Mouse (Mus musculus): ENCODE results near the gene Ccr5. TPM values are rescaled to one million over a fixed set of nuclear protein-coding genes. Genes with fewer than 3 reads are reported as not detected.
"Not testable (repeated sequence)": the region's sequence is repeated elsewhere in the genome, so short reads cannot be mapped to it uniquely, and the experiment has no call there.

Gene Ccr5
- polyA plus RNA-seq, 1 experiment from 2014 or later = 0.57 TPM

GRCm38 (mm10) chr9:124128379-124128778 lies 7.0 kb downstream of the Ccr5 start:
- Histone ChIP-seq H3K4me3 (ENCODE audit: low read depth, low read length) (no peak overlapping the region), H3K36me3 (ENCODE audit: control insufficient read depth, insufficient read depth, low read length) (no peaks in the 10 kb centered on the region), H3K27ac (ENCODE audit: low read length) (no peak overlapping the region), H3K4me1 (ENCODE audit: control insufficient read depth, insufficient read depth, low read length) (no peaks in the 10 kb centered on the region), H3K9me3 (replicated peaks; ENCODE audit: control insufficient read depth, low read length, poor library complexity, severe bottlenecking) (no peaks in the 10 kb centered on the region), H3K9ac (ENCODE audit: low read depth, low read length) (no peak overlapping the region), H3K4me2 (ENCODE audit: low read length) (no peak overlapping the region), H3K27me3 (ENCODE audit: control insufficient read depth, insufficient read depth, low read depth, low read length) (no peaks in the 10 kb centered on the region)
- ATAC-seq = 0 out of 2 replicates have a peak, but pooled peaks have one; percentile 42
- WGBS = 5% methylated on average over 1 of the region's 1 CpGs

- H3K27me3 ChIP-seq (ENCODE audit: control insufficient read depth, insufficient read depth, low read depth, low read length); ATAC-seq; H3K4me2 ChIP-seq (ENCODE audit: low read length); H3K9ac ChIP-seq (ENCODE audit: low read depth, low read length); H3K4me3 ChIP-seq (ENCODE audit: low read depth, low read length); H3K36me3 ChIP-seq (ENCODE audit: control insufficient read depth, insufficient read depth, low read length); H3K4me1 ChIP-seq (ENCODE audit: control insufficient read depth, insufficient read depth, low read length); H3K9me3 ChIP-seq (replicated peaks; ENCODE audit: control insufficient read depth, low read length, poor library complexity, severe bottlenecking); H3K27ac ChIP-seq (ENCODE audit: low read length): not testable (repeated sequence)
- WGBS = 86% methylated on average over 2 of the region's 2 CpGs
Measured at GRCm38 (mm10) chr9:124132899-124133298, 11.6 kb downstream of the Ccr5 start.

GRCm38 (mm10) chr9:124134919-124135318 lies 13.6 kb downstream of the Ccr5 start:
- H3K9me3 ChIP-seq (replicated peaks; ENCODE audit: control insufficient read depth, low read length, poor library complexity, severe bottlenecking); H3K36me3 ChIP-seq (ENCODE audit: control insufficient read depth, insufficient read depth, low read length); H3K4me3 ChIP-seq (ENCODE audit: low read depth, low read length); H3K27me3 ChIP-seq (ENCODE audit: control insufficient read depth, insufficient read depth, low read depth, low read length); H3K4me2 ChIP-seq (ENCODE audit: low read length); H3K4me1 ChIP-seq (ENCODE audit: control insufficient read depth, insufficient read depth, low read length); H3K27ac ChIP-seq (ENCODE audit: low read length); ATAC-seq; H3K9ac ChIP-seq (ENCODE audit: low read depth, low read length): not testable (repeated sequence)
- 85% methylated on average over 1 of the region's 1 CpGs for WGBS

- Histone ChIP-seq H3K9ac (ENCODE audit: low read depth, low read length) (no peak overlapping the region), H3K4me3 (ENCODE audit: low read depth, low read length) (no peak overlapping the region), H3K27me3 (ENCODE audit: control insufficient read depth, insufficient read depth, low read depth, low read length) (no peaks in the 10 kb centered on the region), H3K4me2 (ENCODE audit: low read length) (no peak overlapping the region), H3K27ac (ENCODE audit: low read length) (no peak overlapping the region), H3K36me3 (ENCODE audit: control insufficient read depth, insufficient read depth, low read length) (no peaks in the 10 kb centered on the region), H3K4me1 (ENCODE audit: control insufficient read depth, insufficient read depth, low read length) (no peaks in the 10 kb centered on the region), H3K9me3 (replicated peaks; ENCODE audit: control insufficient read depth, low read length, poor library complexity, severe bottlenecking) (no peaks in the 10 kb centered on the region)
- no peak for ATAC-seq
- 82% methylated on average over 11 of the region's 11 CpGs for WGBS
Measured at GRCm38 (mm10) chr9:124137619-124138018, 16.3 kb downstream of the Ccr5 start.

GRCm38 (mm10) chr9:124138055-124138775 lies 16.9 kb downstream of the Ccr5 start:
- WGBS = 47% methylated on average over 4 of the region's 4 CpGs

GRCm38 (mm10) chr9:124143678-124144077 lies 22.3 kb downstream of the Ccr5 start:
- ATAC-seq = no peak
- 85% methylated on average over 1 of the region's 1 CpGs for WGBS
- H3K36me3 ChIP-seq (ENCODE audit: control insufficient read depth, insufficient read depth, low read length) = no peaks in the 10 kb centered on the region

More at GRCm38 (mm10) chr9:124138055-124138775, 16.9 kb downstream of the Ccr5 start:
- no peaks in the 10 kb centered on the region for H3K9me3 ChIP-seq (replicated peaks; ENCODE audit: control insufficient read depth, low read length, poor library complexity, severe bottlenecking)
- H3K36me3 ChIP-seq (ENCODE audit: control insufficient read depth, insufficient read depth, low read length) = no peaks in the 10 kb centered on the region
- no peak overlapping the region for H3K4me2 ChIP-seq (ENCODE audit: low read length)
- H3K4me3 ChIP-seq (ENCODE audit: low read depth, low read length) = no peak overlapping the region
- no peak overlapping the region for H3K27ac ChIP-seq (ENCODE audit: low read length)
- H3K9ac ChIP-seq (ENCODE audit: low read depth, low read length) = no peak overlapping the region
- no peaks in the 10 kb centered on the region for H3K27me3 ChIP-seq (ENCODE audit: control insufficient read depth, insufficient read depth, low read depth, low read length)
- no peaks in the 10 kb centered on the region for H3K4me1 ChIP-seq (ENCODE audit: control insufficient read depth, insufficient read depth, low read length)
- ATAC-seq = no peak

GRCm38 (mm10) chr9:124146307-124146706 lies 25.0 kb downstream of the Ccr5 start:
- no peak for ATAC-seq
- Histone ChIP-seq H3K36me3 (ENCODE audit: control insufficient read depth, insufficient read depth, low read length) (no peaks in the 10 kb centered on the region), H3K27ac (ENCODE audit: low read length) (no peak overlapping the region), H3K4me2 (ENCODE audit: low read length) (no peak overlapping the region), H3K4me1 (ENCODE audit: control insufficient read depth, insufficient read depth, low read length) (no peaks in the 10 kb centered on the region), H3K9ac (ENCODE audit: low read depth, low read length) (no peak overlapping the region), H3K4me3 (ENCODE audit: low read depth, low read length) (no peak overlapping the region), H3K27me3 (ENCODE audit: control insufficient read depth, insufficient read depth, low read depth, low read length) (no peaks in the 10 kb centered on the region), H3K9me3 (replicated peaks; ENCODE audit: control insufficient read depth, low read length, poor library complexity, severe bottlenecking) (no peaks in the 10 kb centered on the region)

More at GRCm38 (mm10) chr9:124143678-124144077, 22.3 kb downstream of the Ccr5 start:
- H3K9me3 ChIP-seq (replicated peaks; ENCODE audit: control insufficient read depth, low read length, poor library complexity, severe bottlenecking) = no peaks in the 10 kb centered on the region
- no peak overlapping the region for H3K4me3 ChIP-seq (ENCODE audit: low read depth, low read length)
- no peaks in the 10 kb centered on the region for H3K27me3 ChIP-seq (ENCODE audit: control insufficient read depth, insufficient read depth, low read depth, low read length)
- no peak overlapping the region for H3K4me2 ChIP-seq (ENCODE audit: low read length)
- no peak overlapping the region for H3K27ac ChIP-seq (ENCODE audit: low read length)
- H3K4me1 ChIP-seq (ENCODE audit: control insufficient read depth, insufficient read depth, low read length) = no peaks in the 10 kb centered on the region
- H3K9ac ChIP-seq (ENCODE audit: low read depth, low read length) = no peak overlapping the region

Other genes with a start within 250 kb of the Ccr5 start
- gene Ccr1, start 152.9 kb upstream of the Ccr5 start, polyA plus RNA-seq (2015; fragmentation: Nextera tagmentation; extraction: Ambion mirVana) = 0.53 and 0.73 TPM in 2 replicates
- not detected in 2 replicates for gene Ccr1l1, start 143.1 kb upstream of the Ccr5 start, polyA plus RNA-seq (2015; fragmentation: Nextera tagmentation; extraction: Ambion mirVana)
- not detected in 2 replicates for gene Ccr3, start 99.6 kb upstream of the Ccr5 start, polyA plus RNA-seq (2015; fragmentation: Nextera tagmentation; extraction: Ambion mirVana)
- 0.20 TPM in 1 of 2 replicates, not detected in the other for gene Ccr2, start 19.6 kb upstream of the Ccr5 start, polyA plus RNA-seq (2015; fragmentation: Nextera tagmentation; extraction: Ambion mirVana)
- 13.6 and 14.7 TPM in 2 replicates for gene 2010315B03Rik, start 191.2 kb downstream of the Ccr5 start, polyA plus RNA-seq (2015; fragmentation: Nextera tagmentation; extraction: Ambion mirVana)